ENCODE assay signal across 27 mouse cellular contexts in genomic region chr13:9040626-9041025, GRCm38 (mm10).
"Had no signal": no experiment of that assay in that cellular context is flagged by ENCODE, and none has a peak within 500 bp of the region (broad histone marks: within the 10 kb centered on the region; RNA-seq: fewer than 3 reads in every experiment).

No protein-coding gene starts in this region.

- H3K4me3 ChIP-seq: embryonic facial prominence, embryonic 10.5 days; embryonic facial prominence, embryonic 12.5 days; embryonic facial prominence, embryonic 13.5 days; embryonic facial prominence, embryonic 15.5 days; erythroblast, embryonic 14.5 days; forebrain, embryonic 10.5 days; forebrain, embryonic 12.5 days; forebrain, embryonic 13.5 days; forebrain, embryonic 15.5 days; gastrocnemius, adult 2 months had no signal

- ATAC-seq: forebrain, embryonic 13.5 days; forebrain, embryonic 14.5 days; forebrain, embryonic 15.5 days; forebrain, embryonic 16.5 days; forebrain, postnatal 0 days had no signal

- H3K9me3 ChIP-seq: embryonic facial prominence, embryonic 10.5 days; embryonic facial prominence, embryonic 12.5 days; embryonic facial prominence, embryonic 13.5 days; embryonic facial prominence, embryonic 15.5 days; forebrain, embryonic 10.5 days; forebrain, embryonic 12.5 days; forebrain, embryonic 13.5 days; forebrain, embryonic 15.5 days had no signal

- H3K27ac ChIP-seq: embryonic facial prominence, embryonic 10.5 days; embryonic facial prominence, embryonic 12.5 days; embryonic facial prominence, embryonic 13.5 days; embryonic facial prominence, embryonic 15.5 days; forebrain, embryonic 10.5 days; forebrain, embryonic 12.5 days; forebrain, embryonic 13.5 days; forebrain, embryonic 15.5 days; gastrocnemius, adult 2 months had no signal

- H3K4me2 ChIP-seq: embryonic facial prominence, embryonic 12.5 days; embryonic facial prominence, embryonic 13.5 days; embryonic facial prominence, embryonic 15.5 days; forebrain, embryonic 12.5 days; forebrain, embryonic 13.5 days; forebrain, embryonic 15.5 days had no signal

- H3K27me3 ChIP-seq: embryonic facial prominence, embryonic 12.5 days; embryonic facial prominence, embryonic 13.5 days; embryonic facial prominence, embryonic 15.5 days; forebrain, embryonic 12.5 days; forebrain, embryonic 13.5 days; forebrain, embryonic 15.5 days had no signal

- DNase-seq: cerebellum, adult 2 months; cerebellum, adult 8-10 months; cerebellum, adult 9-10 months; cerebellum, adult 9-11 months; cerebellum, postnatal 14 days; cerebellum, postnatal 25 days; cerebellum, postnatal 36 days; embryo, embryonic 11 days; forebrain, postnatal 0 days; gastrocnemius, adult 2 months; gastrocnemius, postnatal 10 days; gastrocnemius, postnatal 14 days; gastrocnemius, postnatal 25 days; gastrocnemius, postnatal 36 days; heart, adult 11 months; heart, adult 18-20 months had no signal

- H3K4me1 ChIP-seq: embryonic facial prominence, embryonic 10.5 days; embryonic facial prominence, embryonic 12.5 days; embryonic facial prominence, embryonic 13.5 days; embryonic facial prominence, embryonic 15.5 days; forebrain, embryonic 10.5 days; forebrain, embryonic 12.5 days; forebrain, embryonic 13.5 days; forebrain, embryonic 15.5 days had no signal

- H3K9ac ChIP-seq: embryonic facial prominence, embryonic 12.5 days; embryonic facial prominence, embryonic 13.5 days; embryonic facial prominence, embryonic 15.5 days; forebrain, embryonic 12.5 days; forebrain, embryonic 13.5 days; forebrain, embryonic 15.5 days; forebrain, postnatal 0 days had no signal

- H3K36me3 ChIP-seq: embryonic facial prominence, embryonic 10.5 days; embryonic facial prominence, embryonic 12.5 days; embryonic facial prominence, embryonic 13.5 days; embryonic facial prominence, embryonic 15.5 days; forebrain, embryonic 10.5 days; forebrain, embryonic 12.5 days; forebrain, embryonic 15.5 days had no signal
